Mouse (Mus musculus): ENCODE data around the gene Rccd1. TPM values are rescaled to one million over a fixed set of nuclear protein-coding genes. Genes with fewer than 3 reads are reported as not detected.

Rccd1 gene
- polyA plus RNA-seq, 1 experiment from 2014 or later: 7.0 TPM

DNA sequence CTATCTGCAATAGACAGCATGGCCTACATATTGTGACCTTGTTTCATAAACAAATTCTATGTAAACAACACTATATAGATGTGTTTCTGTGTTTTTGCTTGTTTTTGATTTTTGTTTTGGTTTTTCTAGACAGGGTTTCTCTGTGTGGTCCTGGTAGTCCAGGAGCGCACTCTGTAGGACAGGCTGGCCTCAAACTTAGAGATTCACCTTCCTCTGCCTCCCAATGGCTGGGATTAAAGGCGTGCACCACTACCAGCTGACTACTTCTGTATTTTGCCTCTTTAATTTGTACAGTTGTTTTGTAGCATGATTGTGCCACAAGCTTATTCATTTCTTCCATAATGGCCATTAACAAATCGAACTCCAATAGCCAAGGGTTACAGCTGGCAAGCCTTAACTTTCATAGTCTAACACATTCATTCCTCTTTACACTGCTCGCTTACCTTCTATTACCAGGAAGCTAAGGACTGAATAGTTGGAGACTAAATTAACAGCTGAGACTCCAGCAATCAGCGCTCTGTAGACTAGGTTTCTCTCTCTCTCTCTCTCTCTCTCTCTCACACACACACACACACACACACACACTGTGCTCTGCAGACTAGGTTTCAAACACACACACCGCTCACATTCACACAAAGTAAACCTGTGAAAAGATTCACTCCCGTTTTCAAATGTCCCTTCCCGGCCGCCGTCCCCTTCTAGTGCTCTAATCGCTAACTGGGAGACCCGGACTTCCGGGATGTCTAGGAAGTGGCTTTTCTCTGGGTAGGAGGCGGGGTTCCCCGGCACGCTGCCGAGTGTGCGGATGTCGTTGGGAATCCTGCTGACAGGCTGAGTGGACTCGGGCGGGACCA lies 55.1 kb downstream of the Rccd1 start, which contains the start of gene Vps33b:
Gene Vps33b (plus strand): TSS at position 753 of the 854 bp plus-strand sequence.
- ATAC-seq: peak; percentile 97

GRCm38 (mm10) chr7:80267764-80268163 lies 56.5 kb downstream of the Rccd1 start:
- H3K36me3 ChIP-seq (ENCODE audit: control insufficient read depth, insufficient read depth, low read length): peaks cover 37% of the 10 kb centered on the region
- DNase-seq (ENCODE audit: low spot score) (no peak), ATAC-seq (no peak)
- H3K9ac ChIP-seq (ENCODE audit: low read length): no peak overlapping the region
- H3K27me3 ChIP-seq (replicated peaks; ENCODE audit: control insufficient read depth, insufficient read depth, low read length): no peaks in the 10 kb centered on the region
- no peaks in the 10 kb centered on the region for H3K9me3 ChIP-seq (replicated peaks; ENCODE audit: control insufficient read depth, low read length)
- no peak overlapping the region for H3K4me3 ChIP-seq (ENCODE audit: low read depth, low read length)
- peaks cover 18% of the 10 kb centered on the region for H3K4me1 ChIP-seq (ENCODE audit: control insufficient read depth, insufficient read depth, low read length)
- no peak overlapping the region for H3K4me2 ChIP-seq (ENCODE audit: low read length)
- H3K27ac ChIP-seq (ENCODE audit: low read depth, low read length): no peak overlapping the region
- WGBS: 52% methylated on average over 1 of the region's 1 CpGs

More for the DNA sequence above, 55.1 kb downstream of the Rccd1 start, which contains the start of gene Vps33b:
- Histone ChIP-seq H3K4me2 (ENCODE audit: low read length) (peak within 1 kb of the TSS; percentile 91), H3K27ac (ENCODE audit: low read depth, low read length) (peak within 1 kb of the TSS; percentile 45; the same call in 1 of the 2 replicates), H3K36me3 (ENCODE audit: control insufficient read depth, insufficient read depth, low read length) (peaks cover 45% of the 10 kb centered on the region), H3K4me3 (ENCODE audit: low read depth, low read length) (peak within 1 kb of the TSS; percentile 80), H3K9me3 (replicated peaks; ENCODE audit: control insufficient read depth, low read length) (peaks cover 2% of the 10 kb centered on the region; the same call in 1 of the 2 replicates), H3K9ac (ENCODE audit: low read length) (peak within 1 kb of the TSS; percentile 76), H3K27me3 (replicated peaks; ENCODE audit: control insufficient read depth, insufficient read depth, low read length) (no peaks in the 10 kb centered on the region), H3K4me1 (ENCODE audit: control insufficient read depth, insufficient read depth, low read length) (peaks cover 18% of the 10 kb centered on the region)
- DNase-seq (ENCODE audit: low spot score): peak; percentile 97
- 4% methylated on average over 21 of the region's 21 CpGs for WGBS

GRCm38 (mm10) chr7:80264606-80265005 lies 59.6 kb downstream of the Rccd1 start:
- DNase-seq (ENCODE audit: low spot score) (no peak), ATAC-seq (no peak)
- no peak overlapping the region for H3K9ac ChIP-seq (ENCODE audit: low read length)
- 92% methylated on average over 12 of the region's 12 CpGs for WGBS
- no peak overlapping the region for H3K4me3 ChIP-seq (ENCODE audit: low read depth, low read length)
- no peak overlapping the region for H3K4me2 ChIP-seq (ENCODE audit: low read length)
- no peaks in the 10 kb centered on the region for H3K27me3 ChIP-seq (replicated peaks; ENCODE audit: control insufficient read depth, insufficient read depth, low read length)
- H3K9me3 ChIP-seq (replicated peaks; ENCODE audit: control insufficient read depth, low read length): no peaks in the 10 kb centered on the region
- H3K27ac ChIP-seq (ENCODE audit: low read depth, low read length): no peak overlapping the region
- H3K4me1 ChIP-seq (ENCODE audit: control insufficient read depth, insufficient read depth, low read length): peaks cover 18% of the 10 kb centered on the region
- H3K36me3 ChIP-seq (ENCODE audit: control insufficient read depth, insufficient read depth, low read length): peaks cover 34% of the 10 kb centered on the region

GRCm38 (mm10) chr7:80261372-80261990 lies 62.8 kb downstream of the Rccd1 start:
- Histone ChIP-seq H3K4me1 (ENCODE audit: control insufficient read depth, insufficient read depth, low read length) (peaks cover 12% of the 10 kb centered on the region), H3K4me2 (ENCODE audit: low read length) (peak overlapping the region; percentile 92), H3K36me3 (ENCODE audit: control insufficient read depth, insufficient read depth, low read length) (peaks cover 28% of the 10 kb centered on the region), H3K9me3 (replicated peaks; ENCODE audit: control insufficient read depth, low read length) (no peaks in the 10 kb centered on the region), H3K27ac (ENCODE audit: low read depth, low read length) (peak overlapping the region; percentile 58; the same call in 1 of the 2 replicates), H3K4me3 (ENCODE audit: low read depth, low read length) (peak overlapping the region; percentile 90), H3K27me3 (replicated peaks; ENCODE audit: control insufficient read depth, insufficient read depth, low read length) (peaks cover 6% of the 10 kb centered on the region; the same call in 1 of the 2 replicates), H3K9ac (ENCODE audit: low read length) (peak overlapping the region; percentile 87)
- DNase-seq (ENCODE audit: low spot score) (peak; percentile 39), ATAC-seq (peak; percentile 69)
- WGBS: 2% methylated on average over 32 of the region's 32 CpGs

DNA sequence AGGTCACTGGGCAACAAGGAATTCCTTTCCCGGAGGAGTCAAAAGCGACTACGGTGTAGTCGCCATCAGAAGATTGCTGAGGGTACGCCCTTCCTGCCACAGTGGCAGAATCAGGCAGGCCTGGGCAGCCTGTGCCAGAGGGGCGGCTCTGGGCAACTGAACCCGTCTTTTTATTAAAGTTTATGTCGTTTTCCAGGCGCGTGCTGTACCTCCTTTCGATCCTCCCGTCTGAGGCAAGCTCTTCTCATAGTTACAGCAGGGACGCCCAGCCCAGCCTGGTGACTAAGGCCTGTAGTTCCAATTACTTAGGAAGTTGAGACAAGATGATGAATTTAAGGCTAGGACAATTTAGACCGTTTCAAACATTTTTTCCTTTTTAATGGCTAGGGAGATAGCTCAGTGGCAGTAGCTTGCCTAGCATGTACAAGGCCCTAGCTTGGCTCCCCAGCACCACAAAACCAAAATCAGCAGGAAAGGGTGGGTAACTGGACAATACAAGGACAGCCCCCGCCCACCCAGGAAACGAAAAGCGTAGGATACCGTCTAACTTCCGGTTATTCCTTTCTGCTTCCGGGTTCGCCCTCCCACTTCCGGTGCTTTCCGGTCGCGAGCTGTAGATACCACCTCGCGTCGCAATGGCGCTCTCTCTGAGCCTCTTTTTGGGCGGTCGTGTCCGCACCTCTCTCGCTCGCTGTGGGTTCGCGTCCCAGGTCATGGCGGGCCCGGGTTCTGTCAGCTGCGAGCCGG lies 63.5 kb downstream of the Rccd1 start, which contains the start of gene Ngrn:
Gene Ngrn (plus strand): TSS at position 591 of the 747 bp plus-strand sequence.
- no peaks in the 10 kb centered on the region for H3K9me3 ChIP-seq (replicated peaks; ENCODE audit: control insufficient read depth, low read length)
- peak within 1 kb of the TSS; percentile 90 for H3K4me3 ChIP-seq (ENCODE audit: low read depth, low read length)
- peak within 1 kb of the TSS; percentile 87 for H3K9ac ChIP-seq (ENCODE audit: low read length)
- peaks cover 6% of the 10 kb centered on the region; the same call in 1 of the 2 replicates for H3K27me3 ChIP-seq (replicated peaks; ENCODE audit: control insufficient read depth, insufficient read depth, low read length)
- WGBS: 27% methylated on average over 40 of the region's 40 CpGs
- H3K4me2 ChIP-seq (ENCODE audit: low read length): peak within 1 kb of the TSS; percentile 92
- peak within 1 kb of the TSS; percentile 58; the same call in 1 of the 2 replicates for H3K27ac ChIP-seq (ENCODE audit: low read depth, low read length)
- peaks cover 21% of the 10 kb centered on the region for H3K36me3 ChIP-seq (ENCODE audit: control insufficient read depth, insufficient read depth, low read length)
- H3K4me1 ChIP-seq (ENCODE audit: control insufficient read depth, insufficient read depth, low read length): peaks cover 12% of the 10 kb centered on the region
- ATAC-seq: peak; percentile 89
- peak; percentile 95 for DNase-seq (ENCODE audit: low spot score)

DNA sequence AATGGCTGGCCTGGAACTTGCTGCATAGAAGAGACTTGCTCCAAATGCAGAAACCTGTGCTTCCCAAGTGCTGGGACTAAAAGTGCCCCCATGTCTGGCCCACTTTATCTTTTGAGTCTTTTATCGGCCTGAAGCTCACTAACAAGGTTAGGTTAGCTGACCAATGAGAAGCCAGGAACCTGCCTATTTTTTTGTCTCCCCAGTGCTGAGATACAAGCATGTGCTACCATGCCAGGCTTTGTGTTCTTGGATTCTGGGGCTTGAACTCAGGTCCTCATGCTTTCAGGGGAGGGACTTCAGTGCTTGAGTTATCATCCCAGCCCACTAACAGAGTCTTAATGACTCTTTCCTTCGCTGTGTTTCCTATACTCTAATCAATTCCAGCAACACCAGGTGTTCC lies 66.5 kb downstream of the Rccd1 start:
- peaks cover 12% of the 10 kb centered on the region for H3K4me1 ChIP-seq (ENCODE audit: control insufficient read depth, insufficient read depth, low read length)
- H3K9ac ChIP-seq (ENCODE audit: low read length): no peak overlapping the region
- H3K27me3 ChIP-seq (replicated peaks; ENCODE audit: control insufficient read depth, insufficient read depth, low read length): peaks cover 6% of the 10 kb centered on the region; the same call in 1 of the 2 replicates
- no peaks in the 10 kb centered on the region for H3K36me3 ChIP-seq (ENCODE audit: control insufficient read depth, insufficient read depth, low read length)
- WGBS: 65% methylated on average over 2 of the region's 2 CpGs
- ATAC-seq: no peak
- H3K27ac ChIP-seq (ENCODE audit: low read depth, low read length): no peak overlapping the region
- no peak overlapping the region for H3K4me2 ChIP-seq (ENCODE audit: low read length)
- no peak for DNase-seq (ENCODE audit: low spot score)
- no peaks in the 10 kb centered on the region for H3K9me3 ChIP-seq (replicated peaks; ENCODE audit: control insufficient read depth, low read length)
- H3K4me3 ChIP-seq (ENCODE audit: low read depth, low read length): no peak overlapping the region

DNA sequence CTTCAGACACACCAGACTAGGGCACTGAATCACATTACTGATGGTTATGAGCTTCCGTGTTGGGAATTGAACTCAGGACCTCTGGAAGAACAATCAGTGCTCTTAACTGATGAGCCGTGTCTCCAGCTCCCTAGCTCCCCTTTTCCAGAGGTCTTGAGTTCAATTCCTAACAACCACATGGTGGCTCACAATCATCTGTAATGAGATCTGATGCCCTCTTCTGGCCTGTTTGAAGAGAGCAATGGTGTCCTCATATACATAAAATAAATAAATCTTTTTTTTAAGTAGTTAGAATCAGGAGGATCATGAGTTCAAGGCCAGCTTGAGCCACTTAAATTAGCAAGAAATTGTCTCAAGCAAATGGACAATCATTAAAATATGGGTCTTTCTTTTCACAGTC lies 68.3 kb downstream of the Rccd1 start:
- H3K9me3 ChIP-seq (replicated peaks; ENCODE audit: control insufficient read depth, low read length): no peaks in the 10 kb centered on the region
- H3K4me3 ChIP-seq (ENCODE audit: low read depth, low read length): no peak overlapping the region
- peaks cover 3% of the 10 kb centered on the region; the same call in 1 of the 2 replicates for H3K4me1 ChIP-seq (ENCODE audit: control insufficient read depth, insufficient read depth, low read length)
- H3K27ac ChIP-seq (ENCODE audit: low read depth, low read length): no peak overlapping the region
- no peaks in the 10 kb centered on the region for H3K36me3 ChIP-seq (ENCODE audit: control insufficient read depth, insufficient read depth, low read length)
- WGBS: 73% methylated on average over 2 of the region's 2 CpGs
- DNase-seq (ENCODE audit: low spot score): no peak
- no peak overlapping the region for H3K4me2 ChIP-seq (ENCODE audit: low read length)
- H3K9ac ChIP-seq (ENCODE audit: low read length): no peak overlapping the region
- ATAC-seq: no peak
- H3K27me3 ChIP-seq (replicated peaks; ENCODE audit: control insufficient read depth, insufficient read depth, low read length): peaks cover 6% of the 10 kb centered on the region; the same call in 1 of the 2 replicates

DNA sequence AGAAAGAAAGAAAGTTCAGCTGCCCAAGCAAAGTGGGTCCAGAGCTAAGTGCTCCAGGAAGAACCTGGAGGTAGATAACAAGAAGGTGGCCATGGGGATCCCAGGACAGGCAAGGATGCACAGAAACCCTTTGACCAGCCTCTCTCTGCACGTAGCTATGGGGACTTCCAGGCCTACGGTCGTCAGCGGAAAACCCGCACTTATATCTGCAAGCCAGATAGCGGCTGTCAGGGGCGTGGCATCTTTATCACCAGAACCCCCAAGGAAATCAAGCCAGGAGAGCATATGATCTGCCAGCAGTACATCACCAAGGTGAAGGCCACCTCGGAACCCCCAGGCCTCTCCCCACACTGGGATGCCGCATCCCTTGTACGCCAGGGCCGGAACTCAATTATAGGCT lies 71.4 kb downstream of the Rccd1 start:
- DNase-seq (ENCODE audit: low spot score) (no peak), ATAC-seq (no peak)
- H3K36me3 ChIP-seq (ENCODE audit: control insufficient read depth, insufficient read depth, low read length): no peaks in the 10 kb centered on the region
- no peak overlapping the region for H3K4me3 ChIP-seq (ENCODE audit: low read depth, low read length)
- no peak overlapping the region for H3K27ac ChIP-seq (ENCODE audit: low read depth, low read length)
- no peaks in the 10 kb centered on the region for H3K4me1 ChIP-seq (ENCODE audit: control insufficient read depth, insufficient read depth, low read length)
- no peak overlapping the region for H3K4me2 ChIP-seq (ENCODE audit: low read length)
- H3K9ac ChIP-seq (ENCODE audit: low read length): no peak overlapping the region
- H3K9me3 ChIP-seq (replicated peaks; ENCODE audit: control insufficient read depth, low read length): no peaks in the 10 kb centered on the region
- no peaks in the 10 kb centered on the region; the same call in 1 of the 2 replicates for H3K27me3 ChIP-seq (replicated peaks; ENCODE audit: control insufficient read depth, insufficient read depth, low read length)
- WGBS: 87% methylated on average over 11 of the region's 11 CpGs

All from forebrain, embryonic 14.5 days (tissue).